Mouse (Mus musculus): ENCODE results near the gene Tenm4.

DNA sequence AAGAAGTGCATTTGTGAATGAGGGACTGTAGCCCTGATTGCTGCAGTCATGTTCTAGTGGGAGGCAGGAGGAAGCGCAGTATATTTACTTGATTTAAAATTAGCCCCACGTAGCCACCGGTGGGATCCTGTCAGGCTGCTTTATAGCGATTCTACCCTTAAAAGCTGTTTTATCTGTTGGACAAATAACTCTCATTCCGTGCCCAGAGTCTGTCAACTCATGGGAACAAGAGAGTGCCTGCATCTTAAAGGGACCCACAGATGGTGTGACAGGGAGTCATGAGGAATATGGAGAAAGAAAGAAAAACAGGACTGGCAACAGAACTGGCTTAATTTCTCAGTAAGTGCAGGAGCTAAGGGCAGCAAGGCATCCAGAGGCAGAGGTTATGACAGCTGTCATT, 549.4 kb downstream of the Tenm4 start:
- TF ChIP-seq POLR2A (IDR thresholded peaks at IDR 0.05; ENCODE audit: control insufficient read depth in 1 of 2, insufficient read depth in 1 of 2, low read depth in 1 of 2, low read length in 2 of 2, poor library complexity in 1 of 2) (no peak), CTCF (IDR thresholded peaks at IDR 0.05 in 2 of 3, conservative IDR thresholded peaks at IDR 0.05 in 1 of 3; ENCODE audit: control insufficient read depth in 1 of 3, insufficient read depth in 1 of 3, low read depth in 2 of 3, low read length in 3 of 3, poor library complexity in 1 of 3, severe bottlenecking in 1 of 3) (no peak), TAL1 (IDR thresholded peaks at IDR 0.05; ENCODE audit: low read length) (no peak), CHD2 (IDR thresholded peaks at IDR 0.05; ENCODE audit: low read length) (no peak), NRF1 (IDR thresholded peaks at IDR 0.05; ENCODE audit: insufficient read depth, low read depth, low read length, poor library complexity, severe bottlenecking) (no peak), USF1 (IDR thresholded peaks at IDR 0.05; ENCODE audit: low read depth, low read length) (no peak), ZC3H11A (IDR thresholded peaks at IDR 0.05; ENCODE audit: low read depth, low read length) (no peak), GATA1 (IDR thresholded peaks at IDR 0.05; ENCODE audit: low read depth, low read length) (no peak), RCOR1 (IDR thresholded peaks at IDR 0.05; ENCODE audit: low read depth, low read length) (no peak)
